Mouse (Mus musculus): Measurements from ENCODE around the gene Gsdme. TPM values are rescaled to one million over a fixed set of nuclear protein-coding genes. Genes with fewer than 3 reads are reported as not detected.

The Gsdme gene
- total RNA-seq, 2 experiments from 2014 or later: 17.1 to 18.6 TPM

DNA sequence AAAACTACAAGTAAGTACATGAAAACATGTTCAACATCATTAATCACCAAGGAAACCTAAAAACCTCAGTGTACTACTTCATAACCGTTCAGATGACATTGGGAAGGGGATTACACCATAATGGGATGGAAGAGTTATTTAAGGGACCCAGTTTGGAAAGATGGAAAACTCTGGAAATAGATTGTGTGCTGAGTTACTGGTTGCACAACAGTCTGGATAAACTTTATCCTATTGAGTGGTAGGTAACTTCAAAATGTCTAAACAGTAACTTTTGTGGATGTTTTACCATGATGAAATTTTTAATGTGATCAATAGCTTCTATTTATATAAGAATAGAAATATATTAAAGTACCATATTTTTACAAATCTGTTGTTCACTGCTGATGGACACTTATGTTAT is 71.5 kb downstream of the Gsdme start:
- no peak for ATAC-seq (ENCODE audit: poor library complexity, severe bottlenecking)

DNA sequence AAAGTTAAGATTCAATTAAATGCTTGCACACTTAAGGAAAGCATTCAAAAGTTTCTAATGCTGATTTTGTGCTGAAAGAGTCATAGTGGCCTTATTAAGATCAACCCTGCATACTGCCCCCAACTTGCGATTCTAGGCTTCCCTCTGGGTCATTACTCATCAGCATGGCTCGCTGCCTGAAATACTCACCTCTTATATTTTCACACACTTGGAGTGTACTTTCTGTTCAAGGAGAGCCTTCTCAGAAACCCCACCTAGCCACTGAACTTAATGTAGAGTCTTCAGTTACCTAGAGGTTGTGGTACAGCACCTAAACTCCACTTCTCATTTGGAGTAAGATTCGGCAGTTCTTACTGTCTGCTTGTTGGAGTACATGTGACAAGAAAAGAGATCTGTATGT is 72.1 kb downstream of the Gsdme start:
- ATAC-seq (ENCODE audit: poor library complexity, severe bottlenecking): no peak

DNA sequence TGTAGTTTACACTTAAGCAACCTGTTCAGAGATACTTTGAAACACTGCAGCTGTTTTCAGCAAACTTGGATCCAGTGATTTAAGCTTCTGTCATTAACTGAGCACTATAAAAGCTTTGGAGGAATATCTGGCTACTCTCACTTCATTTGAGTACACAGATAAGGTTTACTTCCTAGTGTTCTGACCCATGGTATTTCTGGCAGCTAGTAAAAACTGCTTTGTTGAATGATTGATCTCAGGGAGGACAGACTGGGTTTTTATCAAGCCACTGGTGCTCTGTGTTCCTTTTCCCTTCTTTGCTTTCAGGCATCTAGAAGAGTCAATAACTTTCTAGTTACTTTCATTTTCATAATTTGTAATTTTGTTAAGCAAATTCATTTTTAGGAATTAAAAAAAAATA is 74.3 kb downstream of the Gsdme start:
- ATAC-seq (ENCODE audit: poor library complexity, severe bottlenecking): no peak

DNA sequence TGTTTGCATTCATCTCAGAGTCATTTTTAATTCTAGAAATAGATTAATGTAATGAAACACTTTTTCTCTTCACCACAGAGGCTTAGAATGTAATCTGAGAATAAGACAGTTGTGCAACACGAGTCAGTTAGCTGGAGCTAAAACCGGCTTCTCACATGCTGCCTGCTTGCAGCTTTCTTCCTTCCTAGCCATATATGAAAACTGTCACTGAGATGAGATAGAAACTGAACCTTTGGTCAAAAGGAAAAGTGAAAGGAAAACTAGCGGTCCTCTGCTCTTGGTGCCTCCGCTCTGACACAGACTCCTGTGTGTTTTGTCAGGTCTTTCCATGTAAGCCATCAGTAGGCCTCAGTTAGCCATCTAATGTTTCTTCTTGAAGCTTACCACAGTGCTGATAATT is 75.7 kb downstream of the Gsdme start:
- ATAC-seq (ENCODE audit: poor library complexity, severe bottlenecking): peak; percentile 81

DNA sequence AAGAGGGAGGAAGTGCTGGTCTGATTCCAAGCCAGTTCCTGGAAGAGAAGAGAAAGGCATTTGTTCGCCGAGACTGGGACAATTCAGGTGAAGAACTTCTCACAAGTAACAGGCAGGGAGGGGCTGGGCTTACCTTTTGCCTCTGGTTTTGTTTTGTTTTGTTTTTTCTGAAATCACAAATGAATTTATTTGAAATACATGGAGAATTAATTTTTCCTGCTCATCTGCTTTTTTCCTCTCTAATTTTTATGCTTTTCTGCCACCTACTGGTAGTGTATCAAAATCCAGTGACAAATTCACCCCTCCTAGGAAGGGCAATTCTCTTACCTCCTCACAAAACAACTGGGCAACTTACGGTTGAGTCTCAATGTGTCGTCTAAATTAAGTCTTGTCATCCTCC is 83.5 kb downstream of the Gsdme start:
- ATAC-seq (ENCODE audit: poor library complexity, severe bottlenecking): no peak

DNA sequence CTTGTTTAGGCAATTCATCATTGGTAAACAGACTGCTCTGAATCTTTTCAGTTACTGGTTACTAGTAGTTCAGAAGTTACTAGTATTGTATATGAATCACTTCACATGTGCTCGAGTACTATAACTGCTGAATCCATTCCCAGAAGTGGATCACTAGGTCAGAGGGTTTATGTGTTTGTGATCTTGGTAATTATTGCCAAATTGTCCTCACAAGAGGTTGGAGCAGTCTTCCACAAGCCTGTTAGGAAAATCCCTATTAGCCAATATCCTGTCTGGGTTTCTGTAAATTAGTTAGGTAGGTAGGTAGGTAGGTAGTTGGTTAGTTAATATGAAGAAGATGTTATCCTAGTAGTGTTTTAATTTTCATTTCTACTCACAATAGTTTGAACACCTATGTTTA is 87.9 kb downstream of the Gsdme start:
- ATAC-seq (ENCODE audit: poor library complexity, severe bottlenecking): no peak

DNA sequence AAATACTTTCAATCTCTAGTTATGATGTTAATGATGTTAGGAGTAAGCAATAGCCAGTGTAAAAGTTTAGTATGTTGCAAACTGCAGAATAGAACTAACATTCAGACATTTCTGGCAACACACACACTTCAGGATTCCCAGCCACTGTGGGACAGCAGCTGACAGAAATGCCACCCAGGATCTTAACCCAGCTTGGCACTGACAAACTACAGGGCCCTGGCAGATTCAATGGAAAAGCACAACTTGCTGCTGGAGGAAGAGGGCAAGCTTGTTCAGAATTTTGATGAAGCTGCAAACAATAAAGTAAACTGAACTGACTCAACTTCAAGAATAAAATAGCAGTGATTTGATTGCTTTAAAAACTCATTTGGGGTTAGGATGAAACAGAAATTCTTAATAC is 93.9 kb downstream of the Gsdme start:
- no peak for ATAC-seq (ENCODE audit: poor library complexity, severe bottlenecking)

DNA sequence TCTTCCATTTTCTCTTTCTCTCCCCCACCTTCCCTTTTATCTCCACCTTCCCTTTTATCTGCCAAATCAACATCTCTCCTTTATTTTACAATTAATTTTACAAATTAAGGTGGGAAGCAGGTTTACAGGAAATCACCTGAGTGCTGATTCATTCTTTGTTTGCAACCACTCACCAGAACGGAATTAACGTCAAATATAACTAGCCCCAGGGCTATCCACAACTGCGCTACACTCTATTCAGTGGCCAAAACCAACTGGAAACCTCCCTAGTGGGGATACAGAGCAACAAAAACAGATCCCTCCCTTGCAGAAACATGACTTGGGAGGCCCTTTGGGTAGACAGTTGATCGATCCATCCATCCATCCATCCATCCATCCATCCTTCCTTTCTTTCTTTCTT is 94.8 kb downstream of the Gsdme start:
- no peak for ATAC-seq (ENCODE audit: poor library complexity, severe bottlenecking)

DNA sequence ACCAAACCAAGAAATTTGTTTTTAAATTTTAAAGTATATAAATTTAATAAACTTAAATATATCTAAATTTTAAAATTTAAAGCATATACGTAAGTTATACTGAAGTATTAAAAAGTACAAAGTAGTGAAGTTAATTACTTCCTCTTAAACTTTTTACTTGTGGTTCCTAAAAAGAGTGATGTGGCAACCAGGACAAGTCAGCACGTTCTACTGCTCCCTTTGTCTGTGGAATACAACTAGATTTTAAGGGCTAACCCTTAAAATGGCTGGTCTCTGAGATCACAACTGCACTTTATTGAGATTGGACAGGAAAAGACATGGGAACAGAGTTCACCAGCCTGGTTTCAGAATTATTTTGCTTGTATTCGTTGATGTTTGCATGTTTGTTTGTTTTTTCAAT is 100.6 kb downstream of the Gsdme start:
- peak; percentile 71 for ATAC-seq (ENCODE audit: poor library complexity, severe bottlenecking)

DNA sequence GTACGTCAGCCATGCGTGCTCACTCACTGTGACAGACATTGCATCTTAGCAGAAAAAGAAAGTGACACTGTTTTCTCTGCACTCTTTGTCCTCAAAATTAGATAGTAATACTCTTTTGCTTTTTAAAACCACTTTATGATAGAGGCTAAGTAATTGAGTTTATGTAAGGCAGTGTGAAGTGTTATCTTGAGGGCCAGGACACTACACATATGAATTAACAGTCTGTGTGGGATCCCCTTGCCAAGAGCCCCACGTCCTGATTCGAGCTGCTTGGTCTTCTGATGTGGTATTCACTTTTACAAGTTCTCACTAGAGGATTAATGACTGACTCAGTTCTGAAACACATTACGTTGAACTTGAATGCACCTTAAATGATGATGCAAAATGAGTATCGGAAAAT is 103.8 kb downstream of the Gsdme start:
- ATAC-seq (ENCODE audit: poor library complexity, severe bottlenecking): no peak

DNA sequence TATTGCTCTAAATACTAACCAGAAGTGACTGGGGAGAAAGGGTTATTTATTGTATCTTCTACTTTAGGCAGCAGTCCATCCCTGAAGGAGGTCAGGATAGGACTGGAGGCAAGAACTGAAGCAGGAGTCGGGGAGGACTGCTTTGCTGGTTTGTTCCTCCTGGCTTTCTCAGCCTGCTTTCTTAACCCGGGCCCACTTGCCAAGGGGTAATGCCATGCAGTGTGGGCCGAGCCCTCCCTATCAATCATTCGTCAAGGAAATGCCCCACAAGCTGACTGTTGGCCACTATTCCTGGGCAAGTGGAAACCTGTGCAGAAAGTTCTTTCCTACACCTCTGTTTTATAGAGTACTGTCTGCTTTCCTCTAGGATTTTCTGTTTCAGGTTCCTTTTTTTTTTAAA is 114.3 kb downstream of the Gsdme start:
- no peak for ATAC-seq (ENCODE audit: poor library complexity, severe bottlenecking)

DNA sequence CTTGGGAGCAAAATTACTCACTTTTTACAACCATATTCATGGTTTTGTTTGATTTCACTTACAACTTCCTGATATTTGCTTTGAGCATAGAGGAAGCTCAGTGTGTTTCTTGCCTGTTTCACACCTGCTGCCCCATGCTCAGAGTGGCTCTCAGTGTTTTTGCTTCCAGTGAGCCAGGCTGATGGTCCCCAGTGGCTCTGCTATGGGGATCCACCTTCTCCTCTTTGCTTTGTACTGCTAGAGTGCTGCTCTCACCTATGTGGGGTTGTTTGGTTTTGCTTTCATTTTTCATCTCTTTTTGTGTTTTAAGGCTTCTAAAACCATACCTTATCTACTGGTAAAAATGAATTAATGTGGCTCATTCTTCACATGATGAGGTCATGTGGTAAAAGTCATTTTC is 117.5 kb downstream of the Gsdme start:
- ATAC-seq (ENCODE audit: poor library complexity, severe bottlenecking): peak; percentile 45; the same call in 1 of the 2 replicates

DNA sequence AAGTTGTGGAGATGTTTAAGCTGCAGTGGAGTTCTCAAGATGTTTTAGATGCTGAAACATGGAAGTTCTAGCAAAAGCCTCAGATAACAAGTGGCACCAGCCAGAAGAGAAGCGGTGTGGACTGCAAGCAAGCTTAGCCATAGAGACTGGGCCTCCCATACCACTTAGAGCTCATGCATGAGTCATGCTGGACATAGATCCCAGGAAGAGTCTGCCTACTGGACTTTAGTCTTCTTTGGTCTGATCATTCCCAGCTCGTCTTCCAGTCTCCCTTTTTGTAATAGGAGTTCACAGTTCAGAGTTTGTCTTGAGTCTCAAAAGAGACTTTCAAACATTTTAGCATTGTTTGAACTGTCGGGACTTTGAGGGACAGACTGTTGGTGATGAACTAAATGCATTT is 124.1 kb downstream of the Gsdme start:
- ATAC-seq (ENCODE audit: poor library complexity, severe bottlenecking): no peak

Other genes starting within 250 kb of the Gsdme start
- gene Mpp6, start 153.6 kb downstream of the Gsdme start, total RNA-seq (2015): 95.2 and 96.8 TPM in 2 replicates
- 177 and 191 TPM in 2 replicates for gene Mpp6, start 153.6 kb downstream of the Gsdme start, total RNA-seq (2017)
- 9.0 and 10.7 TPM in 2 replicates for gene Osbpl3, start 192.3 kb upstream of the Gsdme start, total RNA-seq (2015)
- gene Osbpl3, start 192.3 kb upstream of the Gsdme start, total RNA-seq (2017): 15.5 and 17.9 TPM in 2 replicates

Data from megakaryocyte, adult 5-6 weeks (primary cell).